Mouse (Mus musculus): ENCODE measurements around the gene Adgrl2. TPM values are rescaled to one million over a fixed set of nuclear protein-coding genes. Genes with fewer than 3 reads are reported as not detected.

Adgrl2 gene
- total and polyA plus RNA-seq, 2 experiments from 2014 or later, result 26.6 to 32.7 TPM

GRCm38 (mm10) chr3:149007860-149008633 is 17.7 kb upstream of the Adgrl2 start:
- Histone ChIP-seq H3K36me3 (replicated peaks; ENCODE audit: control insufficient read depth, insufficient read depth, low read length) (no peaks in the 10 kb centered on the region), H3K27ac (ENCODE audit: low read depth) (no peak overlapping the region), H3K9ac (replicated peaks; ENCODE audit: low read depth, low read length) (no peak overlapping the region), H3K27me3 (ENCODE audit: control insufficient read depth, insufficient read depth, low read length) (no peaks in the 10 kb centered on the region), H3K4me1 (ENCODE audit: control insufficient read depth, insufficient read depth) (peaks cover 4% of the 10 kb centered on the region; the same call in 1 of the 2 replicates), H3K4me3 (ENCODE audit: low read depth, low read length) (no peak overlapping the region), H3K9me3 (replicated peaks; ENCODE audit: control insufficient read depth, low read length) (no peaks in the 10 kb centered on the region), H3K4me2 (ENCODE audit: low read depth, low read length) (peak overlapping the region; percentile 45)
- 47% methylated on average over 20 of the region's 20 CpGs for WGBS
- DNase-seq (ENCODE audit: low spot score), result no peak
- TF ChIP-seq CTCF (IDR thresholded peaks at IDR 0.05; ENCODE audit: low read depth), result no peak
- no peak for TF ChIP-seq EP300 (IDR thresholded peaks at IDR 0.05; ENCODE audit: low read depth)
- no peak for ATAC-seq (ENCODE audit: insufficient read depth, low read depth)

DNA sequence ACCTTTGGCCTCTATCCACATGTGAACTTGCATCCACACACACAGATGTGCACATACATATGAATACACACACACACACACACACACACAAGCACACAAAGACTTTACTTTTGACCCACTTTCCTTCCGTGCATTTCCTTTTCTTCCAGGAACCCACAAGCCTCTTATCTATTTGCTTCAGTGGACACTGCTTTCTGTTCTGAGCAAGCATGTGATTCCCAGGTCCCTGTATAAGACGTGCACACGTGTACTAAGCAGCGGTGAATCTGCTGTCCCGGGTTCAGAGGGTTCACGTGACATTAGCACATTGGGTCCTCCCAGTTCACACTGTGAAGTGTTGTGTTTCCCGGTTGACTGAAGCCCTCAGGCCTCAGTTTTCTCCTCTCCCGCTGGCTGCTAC is 11.0 kb upstream of the Adgrl2 start:
- DNase-seq (ENCODE audit: low spot score) (no peak), ATAC-seq (ENCODE audit: insufficient read depth, low read depth) (no peak)
- 53% methylated on average over 8 of the region's 8 CpGs for WGBS
- Histone ChIP-seq H3K27me3 (ENCODE audit: control insufficient read depth, insufficient read depth, low read length) (no peaks in the 10 kb centered on the region), H3K36me3 (replicated peaks; ENCODE audit: control insufficient read depth, insufficient read depth, low read length) (no peaks in the 10 kb centered on the region), H3K4me2 (ENCODE audit: low read depth, low read length) (no peak overlapping the region), H3K4me3 (ENCODE audit: low read depth, low read length) (no peak overlapping the region), H3K4me1 (ENCODE audit: control insufficient read depth, insufficient read depth) (peaks cover 3% of the 10 kb centered on the region; the same call in 1 of the 2 replicates), H3K9ac (replicated peaks; ENCODE audit: low read depth, low read length) (no peak overlapping the region), H3K9me3 (replicated peaks; ENCODE audit: control insufficient read depth, low read length) (no peaks in the 10 kb centered on the region), H3K27ac (ENCODE audit: low read depth) (no peak overlapping the region)
- TF ChIP-seq EP300 (IDR thresholded peaks at IDR 0.05; ENCODE audit: low read depth) (no peak), CTCF (IDR thresholded peaks at IDR 0.05; ENCODE audit: low read depth) (no peak)

DNA sequence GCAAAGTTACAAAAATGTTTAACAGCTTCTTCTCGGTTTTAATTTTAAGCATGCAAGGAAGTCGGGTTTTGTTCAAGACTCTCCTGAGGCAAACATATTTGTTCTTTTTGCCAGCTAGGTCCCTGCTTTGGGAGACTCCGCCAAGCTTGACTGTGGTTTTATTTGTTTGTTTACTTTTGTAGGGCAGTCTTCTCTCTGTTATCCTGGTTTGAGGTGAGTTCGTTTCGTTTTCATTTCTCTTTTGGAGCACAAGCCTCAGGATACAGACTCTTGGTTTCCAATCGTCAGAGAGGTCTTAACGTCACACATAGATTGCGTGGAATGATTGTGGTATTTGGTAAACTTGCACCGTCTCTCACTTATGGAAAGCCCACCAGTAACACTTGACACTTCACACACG is 8.3 kb upstream of the Adgrl2 start:
- ATAC-seq (ENCODE audit: insufficient read depth, low read depth) (no peak), DNase-seq (ENCODE audit: low spot score) (no peak)
- TF ChIP-seq CTCF (IDR thresholded peaks at IDR 0.05; ENCODE audit: low read depth), result no peak
- TF ChIP-seq EP300 (IDR thresholded peaks at IDR 0.05; ENCODE audit: low read depth), result no peak
- Histone ChIP-seq H3K36me3 (replicated peaks; ENCODE audit: control insufficient read depth, insufficient read depth, low read length) (no peaks in the 10 kb centered on the region), H3K4me2 (ENCODE audit: low read depth, low read length) (0 out of 2 replicates have a peak overlapping the region, but pooled peaks have one; percentile 5), H3K27ac (ENCODE audit: low read depth) (no peak overlapping the region), H3K9ac (replicated peaks; ENCODE audit: low read depth, low read length) (no peak overlapping the region), H3K4me1 (ENCODE audit: control insufficient read depth, insufficient read depth) (peaks cover 3% of the 10 kb centered on the region; the same call in 1 of the 2 replicates), H3K4me3 (ENCODE audit: low read depth, low read length) (no peak overlapping the region), H3K9me3 (replicated peaks; ENCODE audit: control insufficient read depth, low read length) (no peaks in the 10 kb centered on the region), H3K27me3 (ENCODE audit: control insufficient read depth, insufficient read depth, low read length) (no peaks in the 10 kb centered on the region)
- 65% methylated on average over 10 of the region's 10 CpGs for WGBS

DNA sequence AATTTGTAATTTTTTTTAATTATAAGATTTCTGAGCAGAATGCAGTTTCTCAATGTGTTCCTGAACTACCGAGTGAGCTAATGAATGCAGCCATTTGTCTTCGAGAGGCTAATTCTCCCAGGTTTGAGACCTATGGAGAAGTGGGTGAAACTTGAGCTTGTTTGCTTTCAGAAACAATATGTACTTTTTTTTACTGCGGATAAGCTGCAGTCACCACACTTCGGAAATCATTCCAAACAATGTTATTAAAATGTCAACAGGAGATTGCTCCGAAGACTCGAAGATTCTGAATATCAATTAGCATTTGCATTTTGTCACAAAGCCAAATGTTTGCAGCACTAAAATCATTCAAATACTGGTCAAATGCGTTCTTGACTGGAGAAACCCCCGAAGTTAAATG is 701 bp upstream of the Adgrl2 start:
- Histone ChIP-seq H3K4me1 (ENCODE audit: control insufficient read depth, insufficient read depth) (peaks cover 9% of the 10 kb centered on the region; the same call in 1 of the 2 replicates), H3K4me3 (ENCODE audit: low read depth, low read length) (peak overlapping the region; percentile 98), H3K4me2 (ENCODE audit: low read depth, low read length) (peak overlapping the region; percentile 91), H3K27me3 (ENCODE audit: control insufficient read depth, insufficient read depth, low read length) (no peaks in the 10 kb centered on the region), H3K9ac (replicated peaks; ENCODE audit: low read depth, low read length) (peak overlapping the region; percentile 95), H3K27ac (ENCODE audit: low read depth) (peak overlapping the region; percentile 93), H3K9me3 (replicated peaks; ENCODE audit: control insufficient read depth, low read length) (no peaks in the 10 kb centered on the region), H3K36me3 (replicated peaks; ENCODE audit: control insufficient read depth, insufficient read depth, low read length) (no peaks in the 10 kb centered on the region)
- 15% methylated on average over 8 of the region's 8 CpGs for WGBS
- ATAC-seq (ENCODE audit: insufficient read depth, low read depth) (no peak), DNase-seq (ENCODE audit: low spot score) (no peak)
- TF ChIP-seq CTCF (IDR thresholded peaks at IDR 0.05; ENCODE audit: low read depth), result no peak
- TF ChIP-seq EP300 (IDR thresholded peaks at IDR 0.05; ENCODE audit: low read depth), result no peak

DNA sequence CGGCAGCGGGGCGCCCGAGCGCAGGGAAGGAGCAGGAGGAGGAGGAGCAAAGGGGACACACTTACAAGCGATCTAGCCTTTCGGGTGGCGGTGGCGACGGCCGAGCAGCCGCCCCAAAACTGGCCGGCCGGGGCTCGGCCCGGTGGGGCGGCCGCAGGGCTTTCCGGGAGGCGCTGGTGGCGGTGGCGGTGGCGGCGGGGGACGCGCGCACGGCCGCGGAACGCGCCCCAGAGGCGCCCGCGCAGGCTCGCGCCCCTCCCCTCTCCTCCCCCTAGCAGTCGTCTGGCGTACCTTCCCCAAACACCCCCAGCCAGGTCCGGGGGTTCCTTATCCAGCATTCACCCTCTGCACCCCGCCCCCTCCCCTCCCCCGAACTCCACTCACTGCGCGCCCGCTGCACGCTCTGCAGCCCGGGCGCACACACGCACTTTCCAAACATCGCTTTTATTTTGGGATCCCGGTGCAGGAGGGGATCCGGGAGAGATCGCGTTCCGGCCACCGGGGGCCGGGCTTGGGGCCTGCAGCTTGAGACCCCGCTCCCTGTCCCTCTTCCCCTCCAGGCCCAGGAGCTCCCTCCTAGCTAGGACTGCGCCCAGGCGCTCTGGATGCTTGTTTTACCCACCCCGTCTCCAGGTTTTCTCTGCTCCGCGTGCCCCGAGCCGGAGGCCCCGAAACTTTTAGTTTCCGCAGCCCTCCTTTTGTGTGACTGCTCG is 381 bp downstream of the Adgrl2 start:
- DNase-seq (ENCODE audit: low spot score), result peak; percentile 70
- ATAC-seq (ENCODE audit: insufficient read depth, low read depth), result peak; percentile 50
- H3K4me2 ChIP-seq (ENCODE audit: low read depth, low read length), result peak overlapping the region; percentile 91
- peak overlapping the region; percentile 98 for H3K4me3 ChIP-seq (ENCODE audit: low read depth, low read length)
- no peaks in the 10 kb centered on the region for H3K27me3 ChIP-seq (ENCODE audit: control insufficient read depth, insufficient read depth, low read length)
- peak; percentile 52; the same call in 1 of the 2 replicates for TF ChIP-seq EP300 (IDR thresholded peaks at IDR 0.05; ENCODE audit: low read depth)
- TF ChIP-seq CTCF (IDR thresholded peaks at IDR 0.05; ENCODE audit: low read depth), result no peak
- WGBS, result under 1% methylated on average over 54 of the region's 68 CpGs
- H3K9ac ChIP-seq (replicated peaks; ENCODE audit: low read depth, low read length), result peak overlapping the region; percentile 95
- H3K9me3 ChIP-seq (replicated peaks; ENCODE audit: control insufficient read depth, low read length), result no peaks in the 10 kb centered on the region
- H3K27ac ChIP-seq (ENCODE audit: low read depth), result peak overlapping the region; percentile 93
- peaks cover 13% of the 10 kb centered on the region for H3K4me1 ChIP-seq (ENCODE audit: control insufficient read depth, insufficient read depth)
- no peaks in the 10 kb centered on the region for H3K36me3 ChIP-seq (replicated peaks; ENCODE audit: control insufficient read depth, insufficient read depth, low read length)
